Mouse (Mus musculus): ENCODE measurements at regions not wholly inside any gene's neighbourhood (a gene's known extent, or its start where the extent isn't known, plus 50 kb on each side); places are given as distances from the start of the nearest gene placed in this dataset.

- TF ChIP-seq GATA1 (IDR thresholded peaks at IDR 0.05; ENCODE audit: borderline replicate concordance, low read length) (no peak), CTCF (IDR thresholded peaks at IDR 0.05; ENCODE audit: low read depth, low read length) (no peak)
These were observed 81.0 kb upstream of the Sertad2 start for GRCm38 (mm10) chr11:20462076-20462475.

Data from G1E (cell line).